Mouse (Mus musculus) heart, adult 2 months (tissue): ENCODE measurements around the gene Glcci1. TPM values are rescaled to one million over a fixed set of nuclear protein-coding genes. Genes with fewer than 3 reads are reported as not detected.

Experiments used
- DNase-seq, 2 experiments: peaks; one replicate each; pipeline ENCODE4 v3.0.0; 2021
- H3K27ac ChIP-seq: fragments of 200-600 bp; 2 replicates; pipeline ENCODE4 v1.8.1; 2022
- H3K27me3 ChIP-seq: fragments of 200-500 bp; 2 replicates; pipeline ENCODE4 v1.6.1; 2012; ENCODE audit warnings: mild to moderate bottlenecking, low read length, inconsistent platforms, mixed read lengths; ENCODE audit not compliant: control insufficient read depth, insufficient read depth
- H3K36me3 ChIP-seq: fragments of 200-500 bp; 2 replicates; pipeline ENCODE4 v1.6.1; 2012; ENCODE audit warnings: low read length, inconsistent platforms; ENCODE audit not compliant: control insufficient read depth, insufficient read depth
- H3K4me1 ChIP-seq: fragments of 200-500 bp; 2 replicates; pipeline ENCODE4 v1.6.1; 2011; ENCODE audit warnings: low read length; ENCODE audit not compliant: control insufficient read depth, insufficient read depth
- H3K4me3 ChIP-seq: fragments of 200-600 bp; 2 replicates; pipeline ENCODE4 v1.8.1; 2022
- H3K79me2 ChIP-seq: fragments of 200-500 bp; replicated peaks from 2 replicates; pipeline ENCODE4 v1.6.1; 2012; ENCODE audit warnings: mild to moderate bottlenecking, inconsistent platforms, low read length, moderate library complexity, mixed read lengths; ENCODE audit not compliant: control insufficient read depth, insufficient read depth
- H3K9ac ChIP-seq: fragments of 200-500 bp; 2 replicates; pipeline ENCODE4 v1.6.1; 2012; ENCODE audit warnings: low read depth, mild to moderate bottlenecking, control low read depth, inconsistent platforms, low read length, mixed read lengths
- CTCF ChIP-seq: fragments of 200-600 bp; IDR thresholded peaks from 2 replicates; pipeline ENCODE4 v1.8.1; 2022; ENCODE audit warnings: antibody characterized with exemption, mild to moderate bottlenecking, moderate library complexity
- EP300 ChIP-seq: fragments of 200-500 bp; IDR thresholded peaks from 2 replicates; pipeline ENCODE4 v1.6.1; 2011; ENCODE audit warnings: low read depth, low read length, control low read depth; ENCODE audit not compliant: insufficient read depth
- POLR2A ChIP-seq: fragments of 200-500 bp; IDR thresholded peaks from 2 replicates; pipeline ENCODE4 v1.6.1; 2011; ENCODE audit warnings: mild to moderate bottlenecking, low read depth, low read length, control low read depth; ENCODE audit not compliant: insufficient read depth
- WGBS: fragments of 180-500 bp; shearing (Covaris S2); methylation state at CpG from one replicate; pipeline ENCODE4 v1.1.7; 2018; 5-methylcytosine and 5-hydroxymethylcytosine counted together
- intact Hi-C: fragments of 180-260 bp; cut with DNase I; formaldehyde crosslinking; loops from one replicate; pipeline ENCODE4 v1.15.1; 2025
- polyA plus RNA-seq: library from polyadenylated mRNA; depleted of rRNA; stranded (reverse); fragments of >200 nt; gene quantifications from 2 replicates; pipeline ENCODE4 v1.2.3, GENCODE M21; 2012
- total RNA-seq, 2 experiments: library from RNA; stranded (reverse); gene quantifications; 2 replicates each; pipeline ENCODE4 v1.2.3; 2021

Glcci1 gene
- total and polyA plus RNA-seq, 3 experiments, result 1.7 to 10.7 (median 9.0) TPM

DNA sequence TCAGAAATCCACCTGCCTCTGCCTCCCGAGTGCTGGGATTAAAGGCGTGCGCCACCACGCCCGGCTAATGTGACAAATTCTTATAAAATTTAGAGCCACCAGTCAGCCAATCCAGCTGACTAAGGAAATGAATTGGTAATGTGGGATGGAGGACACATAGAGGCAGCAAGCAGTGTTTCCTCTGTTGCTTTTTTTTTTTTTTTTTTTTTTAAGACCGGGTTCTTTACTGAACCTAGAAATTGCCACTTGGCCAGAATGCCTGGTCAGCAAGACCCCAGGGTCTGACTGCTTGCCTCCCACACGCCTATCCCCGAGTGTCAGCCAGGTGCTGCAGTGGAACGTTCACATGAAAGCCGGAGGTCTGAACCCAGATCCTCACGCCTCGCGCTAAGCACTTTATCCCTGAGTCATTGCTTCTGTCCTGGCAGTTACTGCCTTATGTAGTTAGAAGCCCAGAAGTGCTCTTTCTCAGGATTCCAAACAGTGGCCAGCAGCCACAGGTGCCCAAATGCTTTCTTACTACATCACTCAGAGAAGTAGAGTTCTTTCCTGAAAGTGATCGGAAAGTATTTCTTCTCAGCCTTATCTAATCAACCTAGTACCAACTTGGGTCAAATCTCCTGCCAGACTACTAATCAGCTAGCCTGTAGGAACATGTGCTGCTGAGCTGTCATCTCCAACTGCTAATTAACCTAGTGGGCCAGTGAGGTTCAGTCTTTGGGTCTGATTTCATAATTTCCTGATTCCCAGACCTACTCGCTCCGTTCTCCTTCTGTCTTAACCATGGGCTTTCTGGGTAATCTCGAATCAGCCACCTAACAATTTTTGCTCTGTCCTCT lies 24.7 kb upstream of the Glcci1 start:
- Histone ChIP-seq H3K79me2 (no peaks in the 10 kb centered on the region), H3K9ac (no peak overlapping the region), H3K4me3 (no peak overlapping the region), H3K27me3 (no peaks in the 10 kb centered on the region), H3K4me1 (no peaks in the 10 kb centered on the region; the same call in 1 of the 2 replicates), H3K36me3 (no peaks in the 10 kb centered on the region), H3K27ac (no peak overlapping the region)
- intact Hi-C loops, result no loop called here
- no peak for DNase-seq
- WGBS, result 82% methylated on average over 17 of the region's 17 CpGs
- TF ChIP-seq EP300 (no peak), POLR2A (no peak), CTCF (no peak)

DNA sequence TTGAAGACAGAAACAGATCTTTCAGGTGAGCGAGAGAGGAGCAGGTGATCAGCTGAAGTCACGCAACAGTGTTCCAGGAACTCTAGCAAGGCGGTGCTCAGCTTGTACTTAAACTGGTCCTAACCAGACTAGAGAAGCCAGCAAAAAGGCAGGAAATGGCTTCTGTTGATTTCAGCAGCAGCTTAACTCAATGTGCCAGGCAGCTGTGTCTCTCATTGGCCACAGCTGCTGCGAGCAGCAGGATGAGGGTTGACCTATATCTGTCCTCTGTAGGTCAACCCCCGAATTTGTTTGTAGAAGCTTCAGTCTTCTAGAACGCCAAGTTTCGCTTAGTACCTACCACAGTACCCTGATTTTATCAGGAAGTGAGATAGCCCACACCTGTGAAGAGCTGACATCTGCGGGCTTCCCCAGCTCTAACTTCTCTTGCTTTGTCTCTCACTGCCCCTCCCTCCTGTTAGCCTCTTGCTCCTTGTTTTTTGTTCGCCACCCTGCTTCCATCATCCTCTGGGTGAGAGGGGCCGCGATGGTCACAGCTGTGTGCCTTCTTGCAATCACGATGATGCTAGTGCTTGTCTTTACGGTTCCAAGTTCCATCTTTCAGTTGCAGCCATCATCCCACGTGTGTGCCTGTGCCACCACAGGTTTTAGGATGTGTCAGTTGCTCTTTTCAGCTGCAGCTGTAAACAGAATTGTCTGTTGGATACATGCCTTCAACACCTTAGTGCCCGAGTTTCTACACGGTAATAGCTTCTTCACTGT lies 23.8 kb upstream of the Glcci1 start:
- Histone ChIP-seq H3K79me2 (no peaks in the 10 kb centered on the region), H3K9ac (no peak overlapping the region), H3K4me1 (no peaks in the 10 kb centered on the region; the same call in 1 of the 2 replicates), H3K4me3 (no peak overlapping the region), H3K36me3 (no peaks in the 10 kb centered on the region), H3K27ac (no peak overlapping the region), H3K27me3 (no peaks in the 10 kb centered on the region)
- intact Hi-C loops, result no loop called here
- TF ChIP-seq CTCF (no peak), EP300 (no peak), POLR2A (no peak)
- 71% methylated on average over 16 of the region's 16 CpGs for WGBS
- peak in 1 of 2 experiments; percentile 40 for DNase-seq

DNA sequence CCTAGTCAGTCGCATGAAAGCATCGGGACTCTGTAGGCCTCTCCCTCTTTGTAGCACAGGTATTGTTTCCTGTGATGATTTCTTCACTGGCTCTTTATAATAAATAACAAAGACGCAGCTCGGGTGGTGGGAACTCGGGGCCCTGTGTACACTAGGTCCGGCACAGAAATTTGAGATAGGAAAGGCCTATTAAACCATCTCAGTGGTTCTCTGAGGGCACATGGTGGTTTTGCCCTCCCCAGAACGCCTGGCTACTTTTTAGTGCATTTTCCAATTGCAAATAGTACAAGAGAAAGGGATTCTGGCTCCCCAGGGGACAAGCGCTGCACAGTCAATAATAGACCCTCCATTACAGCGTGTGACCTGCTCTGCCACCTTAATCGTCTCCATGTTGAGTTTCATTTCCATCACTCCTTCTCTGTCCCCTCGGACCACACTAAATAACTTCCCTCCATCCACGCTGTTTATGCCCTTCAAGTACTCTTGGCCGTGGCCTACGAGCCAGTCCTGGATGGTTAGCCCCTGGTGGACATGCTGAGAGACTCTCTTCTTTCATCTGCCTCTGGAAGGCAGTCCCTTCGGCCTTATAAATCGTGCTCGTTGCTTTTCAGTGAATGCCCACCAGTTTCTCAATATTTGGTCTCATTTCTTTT lies 22.9 kb upstream of the Glcci1 start:
- H3K4me1 ChIP-seq, result no peaks in the 10 kb centered on the region; the same call in 1 of the 2 replicates
- no peaks in the 10 kb centered on the region for H3K27me3 ChIP-seq
- H3K4me3 ChIP-seq, result no peak overlapping the region
- TF ChIP-seq CTCF (no peak), EP300 (no peak), POLR2A (no peak)
- H3K27ac ChIP-seq, result no peak overlapping the region
- H3K9ac ChIP-seq, result no peak overlapping the region
- 93% methylated on average over 17 of the region's 17 CpGs for WGBS
- H3K36me3 ChIP-seq, result no peaks in the 10 kb centered on the region
- DNase-seq, result no peak
- intact Hi-C loops, result no loop called here
- no peaks in the 10 kb centered on the region for H3K79me2 ChIP-seq

DNA sequence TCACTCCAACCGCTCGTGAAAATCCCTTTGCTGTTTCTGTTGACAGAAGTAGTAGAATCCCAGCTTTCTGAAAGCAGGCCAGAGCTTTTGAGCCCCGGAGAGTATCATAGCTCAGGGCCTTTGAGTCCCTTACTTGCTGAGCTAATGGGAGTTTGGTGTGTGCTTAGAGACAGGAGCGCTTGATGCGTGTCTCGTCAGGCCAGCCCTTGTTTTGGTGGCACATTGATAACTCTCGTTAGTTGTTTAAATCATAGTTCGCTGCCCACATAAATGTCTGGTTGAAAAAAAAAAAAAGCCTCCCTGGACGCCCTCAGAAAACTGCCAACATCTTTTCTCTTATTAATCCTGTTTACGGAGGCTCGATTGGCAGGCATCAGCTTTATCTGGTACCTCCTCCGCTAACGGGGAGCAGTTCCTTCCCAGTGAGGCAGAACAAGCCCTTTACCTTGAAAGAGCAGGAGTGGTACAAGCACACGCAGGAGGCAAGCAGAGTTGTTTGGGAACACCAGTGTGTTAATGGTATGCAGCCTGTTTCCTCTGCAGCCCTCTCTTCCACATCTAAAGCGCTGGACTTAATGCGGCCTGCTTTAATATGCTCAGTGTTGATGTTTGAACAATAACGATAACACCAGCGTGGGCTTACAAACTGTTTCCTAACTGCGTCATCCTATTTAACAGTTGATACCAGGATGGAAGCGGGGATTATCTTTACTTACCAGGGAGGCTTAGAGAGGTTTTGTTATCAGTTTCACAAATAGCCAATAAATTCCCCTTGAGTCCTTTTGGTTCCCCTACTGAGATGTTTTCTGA lies 22.2 kb upstream of the Glcci1 start:
- Histone ChIP-seq H3K27ac (no peak overlapping the region), H3K9ac (no peak overlapping the region), H3K79me2 (no peaks in the 10 kb centered on the region), H3K4me3 (no peak overlapping the region), H3K4me1 (no peaks in the 10 kb centered on the region; the same call in 1 of the 2 replicates), H3K27me3 (no peaks in the 10 kb centered on the region), H3K36me3 (no peaks in the 10 kb centered on the region)
- intact Hi-C loops, result no loop called here
- no peak for DNase-seq
- TF ChIP-seq CTCF, result no peak
- 59% methylated on average over 20 of the region's 20 CpGs for WGBS

DNA sequence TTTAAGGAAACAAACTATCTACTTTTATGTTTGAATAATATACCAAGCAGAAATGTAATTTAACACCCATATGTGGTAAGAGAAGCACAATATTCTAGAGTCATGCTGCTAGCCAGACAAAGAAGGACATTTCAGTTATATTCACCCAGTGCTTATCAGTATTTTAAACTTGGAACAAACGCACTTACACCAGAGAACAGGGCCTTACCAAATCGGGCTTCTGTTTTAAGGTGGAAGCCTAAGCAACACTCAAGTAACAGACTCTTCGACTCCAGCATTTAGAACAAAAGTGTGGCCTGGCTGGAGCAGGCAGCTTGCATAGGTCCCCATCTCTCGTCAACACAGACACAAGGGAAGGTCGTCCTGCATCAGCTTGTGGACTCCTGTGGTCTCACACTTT lies 21.2 kb upstream of the Glcci1 start:
- no peak overlapping the region for H3K4me3 ChIP-seq
- H3K79me2 ChIP-seq, result no peaks in the 10 kb centered on the region
- TF ChIP-seq POLR2A (no peak), EP300 (no peak), CTCF (no peak)
- no peaks in the 10 kb centered on the region; the same call in 1 of the 2 replicates for H3K4me1 ChIP-seq
- H3K36me3 ChIP-seq, result no peaks in the 10 kb centered on the region
- no peaks in the 10 kb centered on the region for H3K27me3 ChIP-seq
- WGBS, result 51% methylated on average over 5 of the region's 5 CpGs
- no peak overlapping the region for H3K9ac ChIP-seq
- H3K27ac ChIP-seq, result no peak overlapping the region
- no peak for DNase-seq
- intact Hi-C loops, result no loop called here
